Mouse (Mus musculus) kidney, postnatal 25 days (tissue): Measurements from ENCODE around the gene Atxn3.
A peak's percentile ranks its signal among the peaks of the same experiment; 100 is the strongest.

Source experiments
- DNase-seq, 2 experiments: peaks; one replicate each; pipeline ENCODE4 v3.0.0; 2021; ENCODE audit warnings: mixed read lengths in 2 of 2

Gene Atxn3

GRCm38 (mm10) chr12:101888312-101888711 is 69.7 kb downstream of the Atxn3 start:
- DNase-seq, result no peak

- peak; percentile 21 to 52 for DNase-seq
Measured at GRCm38 (mm10) chr12:101884926-101885325, 73.1 kb downstream of the Atxn3 start.

GRCm38 (mm10) chr12:101876374-101876773 is 81.7 kb downstream of the Atxn3 start:
- DNase-seq, result no peak

- DNase-seq, result no peak
Measured at GRCm38 (mm10) chr12:101875107-101875506, 82.9 kb downstream of the Atxn3 start.
